Mouse (Mus musculus) kidney, embryonic 15.5 days (tissue): ENCODE data around the gene Gm42417. TPM values are rescaled to one million over a fixed set of nuclear protein-coding genes. Genes with fewer than 3 reads are reported as not detected.

Experiments
- ATAC-seq: fragments of 200-750 bp; cut with Nextera tagmentation; replicated peaks from 2 replicates; pipeline ENCODE4 v1.8.0; 2017; ENCODE audit warnings: moderate TSS enrichment; ENCODE audit not compliant: low FRiP score
- H3K27ac ChIP-seq: fragments of 300-500 bp; sonication (generic); 2 replicates; pipeline ENCODE4 v1.5.1; 2015; ENCODE audit warnings: mild to moderate bottlenecking, inconsistent platforms
- H3K27me3 ChIP-seq: fragments of 300-500 bp; sonication (generic); 2 replicates; pipeline ENCODE4 v1.6.1; 2015; ENCODE audit warnings: inconsistent platforms
- H3K36me3 ChIP-seq: fragments of 300-500 bp; sonication (generic); 2 replicates; pipeline ENCODE4 v1.6.1; 2015; ENCODE audit warnings: inconsistent platforms
- H3K4me1 ChIP-seq: fragments of 300-500 bp; sonication (generic); 2 replicates; pipeline ENCODE4 v1.6.1; 2015; ENCODE audit warnings: inconsistent platforms
- H3K4me2 ChIP-seq: fragments of 300-500 bp; sonication (generic); 2 replicates; pipeline ENCODE4 v1.6.1; 2015; ENCODE audit warnings: moderate library complexity, mild to moderate bottlenecking, inconsistent platforms
- H3K4me3 ChIP-seq: fragments of 300-500 bp; sonication (generic); replicated peaks from 2 replicates; pipeline ENCODE4 v1.5.1; 2015; ENCODE audit warnings: mild to moderate bottlenecking, inconsistent platforms
- H3K9ac ChIP-seq: fragments of 300-500 bp; sonication (generic); 2 replicates; pipeline ENCODE4 v1.6.1; 2015; ENCODE audit warnings: mild to moderate bottlenecking, inconsistent platforms
- H3K9me3 ChIP-seq: fragments of 300-500 bp; sonication (generic); replicated peaks from 2 replicates; pipeline ENCODE4 v1.6.1; 2016; ENCODE audit warnings: inconsistent platforms
- WGBS: fragments of 180-500 bp; shearing (Covaris S2); methylation state at CpG from one replicate; pipeline ENCODE4 v1.1.7; 2015; ENCODE audit warnings: mixed read lengths; 5-methylcytosine and 5-hydroxymethylcytosine counted together
- polyA plus RNA-seq: library from polyadenylated mRNA; unstranded; fragments of >200 nt; fragmentation: Nextera tagmentation; extraction: Ambion mirVana; gene quantifications from 2 replicates; pipeline ENCODE4 v1.2.1, GENCODE M21; 2015

The Gm42417 gene
- polyA plus RNA-seq, 1 experiment from 2014 or later = 0.32 TPM

DNA sequence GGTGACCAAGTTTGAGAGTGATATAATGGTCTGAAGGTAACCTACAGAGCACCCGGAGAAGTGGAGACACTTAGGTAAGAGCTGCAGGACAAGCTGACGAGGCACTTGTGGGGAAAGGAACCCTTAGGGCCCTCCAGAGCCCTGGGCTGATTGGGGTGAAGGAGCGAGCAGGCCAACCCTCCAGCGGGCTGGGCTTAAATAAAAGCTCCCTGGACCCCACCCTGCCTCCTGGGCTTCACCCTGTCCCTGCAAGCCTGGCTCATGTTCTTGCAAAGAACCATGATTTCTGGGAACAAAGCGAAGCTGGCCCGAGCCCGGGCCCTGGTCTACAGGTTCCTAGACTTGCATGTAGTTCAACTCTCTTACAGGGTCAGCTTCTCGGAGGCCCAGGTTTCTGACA is 34.3 kb upstream of the Gm42417 start:
- H3K27ac ChIP-seq = 0 out of 2 replicates have a peak overlapping the region, but pooled peaks have one; percentile 14
- H3K27me3 ChIP-seq = no peaks in the 10 kb centered on the region
- no peaks in the 10 kb centered on the region for H3K36me3 ChIP-seq
- no peak for ATAC-seq
- H3K9ac ChIP-seq = no peak overlapping the region
- peaks cover 93% of the 10 kb centered on the region for H3K4me1 ChIP-seq
- H3K9me3 ChIP-seq = no peaks in the 10 kb centered on the region
- WGBS = 75% methylated on average over 8 of the region's 8 CpGs
- H3K4me3 ChIP-seq = no peak overlapping the region
- H3K4me2 ChIP-seq = no peak overlapping the region

DNA sequence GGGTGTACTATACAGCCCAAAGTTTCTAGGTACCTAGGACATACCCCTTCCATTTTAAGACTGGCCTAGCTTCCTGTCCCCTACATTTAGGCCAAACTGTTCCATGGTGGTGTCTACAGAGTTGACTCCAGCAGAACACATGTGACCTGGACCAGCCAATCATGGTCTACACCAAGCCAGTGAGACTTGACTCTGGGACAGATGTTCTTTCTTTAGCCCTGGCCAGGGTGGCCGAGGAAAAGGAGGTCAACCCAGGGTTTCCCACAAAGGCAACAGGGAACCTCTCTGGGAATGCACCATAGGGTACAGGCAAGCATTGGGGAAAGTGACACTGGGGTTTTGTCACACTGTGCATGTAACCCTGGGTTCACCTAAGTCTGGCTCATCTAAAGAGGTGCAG is 33.5 kb upstream of the Gm42417 start:
- Histone ChIP-seq H3K9ac (no peak overlapping the region), H3K4me2 (no peak overlapping the region), H3K4me3 (no peak overlapping the region), H3K36me3 (no peaks in the 10 kb centered on the region), H3K9me3 (no peaks in the 10 kb centered on the region), H3K27me3 (no peaks in the 10 kb centered on the region), H3K4me1 (peaks cover 95% of the 10 kb centered on the region), H3K27ac (peak overlapping the region; percentile 92)
- WGBS = 55% methylated on average over 1 of the region's 1 CpGs
- ATAC-seq = no peak

DNA sequence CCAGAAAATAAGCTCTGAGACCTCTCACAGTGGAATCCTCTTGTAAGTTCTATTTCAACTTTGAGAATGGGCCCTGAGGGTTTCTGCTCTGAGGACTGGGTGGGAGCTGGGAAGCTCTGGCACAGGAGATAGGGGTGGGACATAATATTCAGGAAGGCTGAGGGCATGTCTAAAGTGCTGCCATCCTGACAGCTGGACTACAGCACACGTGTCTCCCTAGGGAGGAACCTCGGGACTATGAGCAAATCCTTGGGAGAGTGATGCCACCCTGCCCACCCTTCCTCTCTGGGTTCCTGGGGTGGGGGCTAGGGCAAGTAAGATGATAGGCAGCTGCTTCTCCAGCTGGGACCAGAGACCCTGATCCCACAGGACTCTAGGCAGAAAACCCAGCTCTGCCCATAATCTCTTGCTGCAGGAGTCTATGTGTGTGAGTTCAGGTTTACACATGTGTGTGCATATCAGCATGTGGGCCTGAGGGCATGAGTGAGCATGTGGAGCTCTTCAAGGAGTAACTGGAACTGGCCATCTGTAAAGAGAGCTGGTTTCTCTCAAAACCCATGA is 33.0 kb upstream of the Gm42417 start:
- 59% methylated on average over 2 of the region's 2 CpGs for WGBS
- no peak for ATAC-seq
- H3K27ac ChIP-seq = peak overlapping the region; percentile 92

GRCm38 (mm10) chr1:36571627-36572026 is 32.4 kb upstream of the Gm42417 start:
- Histone ChIP-seq H3K4me1 (peaks cover 91% of the 10 kb centered on the region), H3K9me3 (no peaks in the 10 kb centered on the region), H3K9ac (no peak overlapping the region), H3K27me3 (no peaks in the 10 kb centered on the region), H3K27ac (peak overlapping the region; percentile 92), H3K4me2 (no peak overlapping the region), H3K36me3 (no peaks in the 10 kb centered on the region), H3K4me3 (no peak overlapping the region)
- peak; percentile 3; the same call in 1 of the 2 replicates for ATAC-seq
- WGBS = 32% methylated on average over 6 of the region's 6 CpGs

More for the DNA sequence above, 33.0 kb upstream of the Gm42417 start:
- Histone ChIP-seq H3K4me2 (no peak overlapping the region), H3K9ac (no peak overlapping the region), H3K36me3 (no peaks in the 10 kb centered on the region), H3K27me3 (no peaks in the 10 kb centered on the region), H3K4me1 (peaks cover 94% of the 10 kb centered on the region), H3K4me3 (no peak overlapping the region), H3K9me3 (no peaks in the 10 kb centered on the region)

GRCm38 (mm10) chr1:36570320-36570719 is 31.1 kb upstream of the Gm42417 start:
- H3K4me3 ChIP-seq = no peak overlapping the region
- H3K9ac ChIP-seq = no peak overlapping the region
- H3K27me3 ChIP-seq = no peaks in the 10 kb centered on the region
- H3K36me3 ChIP-seq = no peaks in the 10 kb centered on the region
- no peaks in the 10 kb centered on the region for H3K9me3 ChIP-seq
- H3K27ac ChIP-seq = peak overlapping the region; percentile 92; the same call in 1 of the 2 replicates
- H3K4me1 ChIP-seq = peaks cover 89% of the 10 kb centered on the region
- ATAC-seq = no peak
- 82% methylated on average over 5 of the region's 5 CpGs for WGBS
- H3K4me2 ChIP-seq = no peak overlapping the region

- H3K4me3 ChIP-seq = no peak overlapping the region
- H3K4me2 ChIP-seq = no peak overlapping the region
- peak overlapping the region; percentile 92 for H3K27ac ChIP-seq
- no peak for ATAC-seq
- 42% methylated on average over 7 of the region's 7 CpGs for WGBS
- H3K27me3 ChIP-seq = no peaks in the 10 kb centered on the region
- H3K9me3 ChIP-seq = no peaks in the 10 kb centered on the region
- peaks cover 86% of the 10 kb centered on the region for H3K4me1 ChIP-seq
- 0 out of 2 replicates have a peak overlapping the region, but pooled peaks have one; percentile 14 for H3K9ac ChIP-seq
- H3K36me3 ChIP-seq = no peaks in the 10 kb centered on the region
Measured at GRCm38 (mm10) chr1:36569694-36570276, 30.6 kb upstream of the Gm42417 start.

GRCm38 (mm10) chr1:36568776-36569175 is 29.5 kb upstream of the Gm42417 start:
- Histone ChIP-seq H3K27me3 (no peaks in the 10 kb centered on the region), H3K36me3 (no peaks in the 10 kb centered on the region), H3K4me1 (peaks cover 87% of the 10 kb centered on the region), H3K27ac (peak overlapping the region; percentile 92), H3K4me2 (0 out of 2 replicates have a peak overlapping the region, but pooled peaks have one; percentile 22), H3K4me3 (no peak overlapping the region), H3K9ac (no peak overlapping the region), H3K9me3 (no peaks in the 10 kb centered on the region)
- ATAC-seq = no peak
- WGBS = 55% methylated on average over 4 of the region's 4 CpGs

DNA sequence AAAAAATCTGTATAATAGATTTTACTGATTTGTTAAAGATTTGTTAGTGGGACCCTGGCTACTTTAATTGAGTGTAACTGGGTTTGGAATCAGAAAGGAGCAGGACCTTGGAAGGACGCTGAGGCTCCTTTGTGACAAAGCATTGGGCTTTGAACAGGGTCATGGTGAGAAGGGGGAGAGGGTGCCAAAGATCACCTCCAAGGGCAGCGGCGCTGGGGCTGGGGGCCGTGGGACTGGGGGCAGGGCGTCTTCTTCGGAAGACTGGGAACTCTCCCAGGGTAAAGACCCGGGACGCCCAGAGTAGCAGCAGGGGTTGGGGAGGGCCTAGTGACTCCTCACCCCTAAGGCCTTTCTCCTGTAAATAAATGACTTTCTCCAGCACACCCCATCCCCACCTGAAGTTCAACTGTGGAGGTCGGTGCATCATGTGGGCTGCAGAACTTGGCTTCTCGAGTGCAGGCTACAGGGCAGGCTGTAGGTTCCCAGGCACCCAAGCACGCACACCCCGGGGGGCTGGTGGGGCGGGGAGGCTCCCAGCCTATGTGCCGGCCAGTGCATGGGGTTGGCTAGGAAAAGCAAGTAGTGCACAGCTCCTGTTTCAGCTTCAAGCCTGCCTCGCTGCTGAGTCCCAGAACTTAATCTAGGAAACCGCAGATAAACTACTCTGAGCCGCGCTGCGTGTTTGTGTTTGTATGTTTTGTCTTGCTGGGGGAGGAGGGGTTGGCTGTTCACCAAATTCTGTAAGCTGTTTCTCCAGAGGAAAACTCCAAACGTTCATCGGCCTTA is 28.8 kb upstream of the Gm42417 start:
- H3K9me3 ChIP-seq = no peaks in the 10 kb centered on the region
- H3K4me2 ChIP-seq = peak overlapping the region; percentile 22
- peaks cover 87% of the 10 kb centered on the region for H3K4me1 ChIP-seq

GRCm38 (mm10) chr1:36566425-36566824 is 27.2 kb upstream of the Gm42417 start:
- ATAC-seq = no peak
- Histone ChIP-seq H3K27ac (peak overlapping the region; percentile 43; the same call in 1 of the 2 replicates), H3K4me1 (peaks cover 87% of the 10 kb centered on the region), H3K36me3 (no peaks in the 10 kb centered on the region), H3K9ac (no peak overlapping the region), H3K27me3 (no peaks in the 10 kb centered on the region), H3K4me2 (no peak overlapping the region), H3K4me3 (no peak overlapping the region), H3K9me3 (no peaks in the 10 kb centered on the region)
- 14% methylated on average over 2 of the region's 2 CpGs for WGBS

More for the DNA sequence above, 28.8 kb upstream of the Gm42417 start:
- WGBS = 28% methylated on average over 21 of the region's 21 CpGs
- peak; percentile 75 for ATAC-seq
- H3K36me3 ChIP-seq = no peaks in the 10 kb centered on the region
- no peak overlapping the region for H3K4me3 ChIP-seq
- H3K27me3 ChIP-seq = no peaks in the 10 kb centered on the region
- no peak overlapping the region for H3K9ac ChIP-seq
- peak overlapping the region; percentile 92 for H3K27ac ChIP-seq

- H3K4me3 ChIP-seq = no peak overlapping the region
- 0 out of 2 replicates have a peak overlapping the region, but pooled peaks have one; percentile 41 for H3K27ac ChIP-seq
- WGBS = 64% methylated on average over 6 of the region's 6 CpGs
- H3K9me3 ChIP-seq = no peaks in the 10 kb centered on the region
- no peak overlapping the region for H3K9ac ChIP-seq
- H3K4me1 ChIP-seq = peaks cover 86% of the 10 kb centered on the region
- H3K4me2 ChIP-seq = no peak overlapping the region
- H3K27me3 ChIP-seq = no peaks in the 10 kb centered on the region
- H3K36me3 ChIP-seq = no peaks in the 10 kb centered on the region
- ATAC-seq = no peak
Measured at GRCm38 (mm10) chr1:36564101-36564500, 24.9 kb upstream of the Gm42417 start.

- WGBS = 49% methylated on average over 4 of the region's 4 CpGs
- H3K9me3 ChIP-seq = no peaks in the 10 kb centered on the region
- ATAC-seq = no peak
- peak overlapping the region; percentile 100 for H3K27ac ChIP-seq
- H3K4me1 ChIP-seq = peaks cover 86% of the 10 kb centered on the region
- no peak overlapping the region for H3K9ac ChIP-seq
- H3K36me3 ChIP-seq = no peaks in the 10 kb centered on the region
- no peaks in the 10 kb centered on the region for H3K27me3 ChIP-seq
- no peak overlapping the region for H3K4me3 ChIP-seq
- H3K4me2 ChIP-seq = no peak overlapping the region
Measured at GRCm38 (mm10) chr1:36563632-36564031, 24.4 kb upstream of the Gm42417 start.

DNA sequence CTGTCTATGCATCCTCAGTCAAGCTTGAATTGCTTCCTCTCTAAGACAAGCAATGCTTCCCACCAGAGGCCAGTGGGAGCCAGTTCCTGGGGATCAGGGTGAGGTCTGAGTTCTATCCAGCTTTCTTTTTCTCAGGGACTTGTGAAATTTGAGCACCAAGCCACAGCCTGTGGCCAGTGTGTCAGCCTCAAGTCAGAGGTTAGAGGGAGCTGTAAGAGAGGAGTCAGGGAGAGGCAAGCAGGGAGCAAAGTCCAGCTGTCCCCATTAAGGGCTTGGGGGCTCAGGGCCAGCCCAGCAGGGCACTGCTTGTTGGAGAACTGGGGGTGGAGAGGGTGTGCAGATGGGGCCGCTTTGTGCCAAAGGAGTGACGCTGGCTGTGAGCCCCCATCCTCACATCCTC is 24.0 kb upstream of the Gm42417 start:
- Histone ChIP-seq H3K9ac (no peak overlapping the region), H3K4me1 (peaks cover 85% of the 10 kb centered on the region), H3K4me2 (no peak overlapping the region), H3K27ac (peak overlapping the region; percentile 100), H3K27me3 (no peaks in the 10 kb centered on the region), H3K4me3 (no peak overlapping the region), H3K9me3 (no peaks in the 10 kb centered on the region), H3K36me3 (no peaks in the 10 kb centered on the region)
- WGBS = 42% methylated on average over 2 of the region's 2 CpGs
- peak; percentile 20 for ATAC-seq
